Mouse (Mus musculus): ENCODE measurements around the gene Trak1. TPM values are rescaled to one million over a fixed set of nuclear protein-coding genes. Genes with fewer than 3 reads are reported as not detected.
A peak's percentile ranks its signal among the peaks of the same experiment; 100 is the strongest.

The Trak1 gene
- polyA plus RNA-seq, 1 experiment from 2014 or later: 25.9 TPM

DNA sequence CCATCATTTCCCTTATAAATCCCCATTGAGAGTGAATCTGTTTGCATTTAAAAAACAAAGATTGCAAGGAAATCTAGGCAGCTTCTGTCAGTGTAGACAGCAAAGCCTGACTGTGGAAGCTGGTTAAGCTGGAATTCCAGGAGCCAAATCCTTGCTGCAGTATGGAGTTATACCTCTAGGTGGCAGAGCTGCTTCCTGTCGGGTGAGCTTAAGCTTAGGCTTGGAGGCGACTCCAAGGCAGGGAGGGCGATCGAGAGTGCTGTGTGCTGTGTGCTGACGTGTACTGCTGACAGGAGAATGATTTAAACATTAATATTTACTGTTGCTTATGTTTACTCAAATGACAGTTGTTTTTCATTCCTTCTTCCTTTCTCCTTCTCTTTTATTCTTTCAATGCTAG lies 95.1 kb downstream of the Trak1 start:
- Histone ChIP-seq H3K4me2 (no peak overlapping the region), H3K4me3 (no peak overlapping the region), H3K9me3 (no peaks in the 10 kb centered on the region), H3K4me1 (peaks cover 13% of the 10 kb centered on the region), H3K9ac (no peak overlapping the region), H3K36me3 (peaks cover 22% of the 10 kb centered on the region; the same call in 1 of the 2 replicates), H3K27ac (no peak overlapping the region), H3K27me3 (no peaks in the 10 kb centered on the region)
- 34% methylated on average over 5 of the region's 5 CpGs for WGBS
- no peak for ATAC-seq (ENCODE audit: insufficient number of reproducible peaks, low FRiP score, low TSS enrichment, low read depth)

DNA sequence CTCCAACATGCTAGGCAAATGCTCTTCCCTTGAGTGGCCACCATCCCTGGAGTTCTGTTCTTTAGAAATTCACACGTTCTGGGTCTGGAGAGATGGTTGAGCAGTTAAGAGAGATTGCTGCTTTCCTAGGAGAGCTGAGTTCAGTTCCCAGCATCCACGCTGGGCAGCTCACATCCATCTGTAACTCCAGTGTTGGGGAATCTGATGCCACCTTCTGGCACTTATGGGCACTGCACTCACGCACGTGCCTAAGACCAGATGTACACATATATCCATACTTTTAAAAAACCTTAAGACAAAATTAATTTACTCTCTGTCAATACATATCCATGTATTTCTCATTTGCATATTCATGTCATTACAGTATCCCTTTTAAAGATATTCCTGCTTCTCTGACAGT lies 95.8 kb downstream of the Trak1 start:
- Histone ChIP-seq H3K27ac (no peak overlapping the region), H3K4me3 (no peak overlapping the region), H3K36me3 (peaks cover 22% of the 10 kb centered on the region; the same call in 1 of the 2 replicates), H3K4me2 (no peak overlapping the region), H3K9me3 (no peaks in the 10 kb centered on the region), H3K27me3 (no peaks in the 10 kb centered on the region), H3K9ac (no peak overlapping the region), H3K4me1 (peaks cover 12% of the 10 kb centered on the region)
- ATAC-seq (ENCODE audit: insufficient number of reproducible peaks, low FRiP score, low TSS enrichment, low read depth): no peak
- WGBS: 95% methylated on average over 4 of the region's 4 CpGs

DNA sequence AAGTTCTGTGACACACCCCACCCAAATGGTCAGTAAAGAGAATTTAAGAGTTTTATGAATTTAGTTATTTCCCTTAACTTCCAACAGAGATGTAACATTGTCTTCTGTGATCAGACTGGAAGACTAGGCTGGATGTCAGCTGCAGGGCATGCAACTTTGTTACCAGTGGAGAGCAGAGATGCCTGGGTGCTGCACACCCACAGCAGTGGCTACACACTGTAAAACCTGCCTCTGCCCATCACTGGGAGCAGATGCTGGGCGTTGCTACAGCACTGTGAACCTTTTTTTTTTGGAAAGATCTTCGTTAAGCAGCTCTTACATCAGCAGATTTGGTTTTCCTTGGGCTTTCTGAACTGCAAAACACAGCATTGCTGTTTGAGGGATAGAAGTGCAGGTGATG lies 97.6 kb downstream of the Trak1 start:
- Histone ChIP-seq H3K4me3 (no peak overlapping the region), H3K27me3 (no peaks in the 10 kb centered on the region), H3K9me3 (no peaks in the 10 kb centered on the region), H3K36me3 (peaks cover 22% of the 10 kb centered on the region; the same call in 1 of the 2 replicates), H3K27ac (no peak overlapping the region), H3K4me1 (peaks cover 7% of the 10 kb centered on the region), H3K9ac (no peak overlapping the region), H3K4me2 (no peak overlapping the region)
- no peak for ATAC-seq (ENCODE audit: insufficient number of reproducible peaks, low FRiP score, low TSS enrichment, low read depth)
- 85% methylated on average over 2 of the region's 2 CpGs for WGBS

DNA sequence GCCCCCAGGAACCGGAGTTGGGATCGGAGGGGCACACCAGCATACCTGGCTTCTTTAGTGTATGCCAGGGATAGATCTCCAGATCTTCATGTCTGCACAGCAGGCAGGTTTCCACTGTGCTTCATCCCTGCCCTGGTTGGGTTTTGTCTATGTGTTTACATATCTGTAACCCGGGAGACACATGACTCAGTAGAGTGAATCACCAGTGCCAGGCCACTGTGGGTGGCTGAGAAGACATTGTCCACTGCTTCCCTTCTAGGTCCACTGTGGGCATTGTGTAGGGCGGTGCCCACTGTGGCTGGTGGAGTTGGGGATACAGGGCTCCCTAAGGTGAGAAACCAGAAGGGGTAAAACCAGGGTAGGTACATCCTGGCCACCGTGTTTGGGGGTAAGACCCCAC lies 98.5 kb downstream of the Trak1 start:
- WGBS: 98% methylated on average over 5 of the region's 5 CpGs
- H3K9me3 ChIP-seq: no peaks in the 10 kb centered on the region
- H3K36me3 ChIP-seq: peaks cover 22% of the 10 kb centered on the region; the same call in 1 of the 2 replicates
- no peak overlapping the region for H3K27ac ChIP-seq
- no peak overlapping the region for H3K4me2 ChIP-seq
- H3K9ac ChIP-seq: no peak overlapping the region
- no peaks in the 10 kb centered on the region for H3K27me3 ChIP-seq
- no peak for ATAC-seq (ENCODE audit: insufficient number of reproducible peaks, low FRiP score, low TSS enrichment, low read depth)
- H3K4me3 ChIP-seq: no peak overlapping the region
- peaks cover 7% of the 10 kb centered on the region for H3K4me1 ChIP-seq

DNA sequence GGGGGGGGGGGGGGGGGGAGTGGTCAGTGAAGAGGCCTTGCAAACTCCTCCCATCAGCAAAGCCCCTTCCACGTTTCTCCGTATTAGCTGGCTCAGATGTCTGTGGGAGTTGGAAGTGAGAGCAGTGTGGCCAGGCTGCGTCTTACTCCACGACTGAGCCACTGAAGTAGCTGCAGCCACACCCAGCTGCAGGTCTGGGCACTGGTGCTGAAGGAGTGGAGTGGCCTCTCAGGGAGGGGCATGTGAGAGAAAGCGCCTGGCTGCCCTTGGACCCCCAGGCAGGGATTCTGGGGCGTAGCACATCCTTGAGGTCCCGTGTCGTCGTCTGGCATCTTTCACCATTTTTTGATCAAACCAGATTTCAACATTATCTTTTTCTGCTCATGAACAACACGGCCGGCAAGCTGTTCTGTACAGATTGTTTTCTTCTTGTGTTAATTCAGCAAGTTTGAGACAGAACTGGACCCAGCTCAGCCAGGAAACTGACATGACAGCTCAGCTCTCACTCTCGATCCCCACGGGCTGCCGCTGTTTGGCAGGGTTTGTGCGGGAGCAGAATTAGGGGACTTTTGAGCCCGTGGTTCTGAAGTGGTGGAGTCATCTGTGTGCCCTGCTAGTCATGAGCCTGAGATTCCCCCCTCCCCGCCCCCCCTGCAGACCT lies 100.9 kb downstream of the Trak1 start:
- H3K9me3 ChIP-seq: no peaks in the 10 kb centered on the region
- no peak overlapping the region for H3K9ac ChIP-seq
- H3K36me3 ChIP-seq: peaks cover 9% of the 10 kb centered on the region; the same call in 1 of the 2 replicates
- H3K27ac ChIP-seq: no peak overlapping the region
- H3K27me3 ChIP-seq: no peaks in the 10 kb centered on the region
- ATAC-seq (ENCODE audit: insufficient number of reproducible peaks, low FRiP score, low TSS enrichment, low read depth): no peak
- H3K4me1 ChIP-seq: peaks cover 10% of the 10 kb centered on the region
- no peak overlapping the region for H3K4me2 ChIP-seq
- 62% methylated on average over 17 of the region's 17 CpGs for WGBS
- no peak overlapping the region for H3K4me3 ChIP-seq

DNA sequence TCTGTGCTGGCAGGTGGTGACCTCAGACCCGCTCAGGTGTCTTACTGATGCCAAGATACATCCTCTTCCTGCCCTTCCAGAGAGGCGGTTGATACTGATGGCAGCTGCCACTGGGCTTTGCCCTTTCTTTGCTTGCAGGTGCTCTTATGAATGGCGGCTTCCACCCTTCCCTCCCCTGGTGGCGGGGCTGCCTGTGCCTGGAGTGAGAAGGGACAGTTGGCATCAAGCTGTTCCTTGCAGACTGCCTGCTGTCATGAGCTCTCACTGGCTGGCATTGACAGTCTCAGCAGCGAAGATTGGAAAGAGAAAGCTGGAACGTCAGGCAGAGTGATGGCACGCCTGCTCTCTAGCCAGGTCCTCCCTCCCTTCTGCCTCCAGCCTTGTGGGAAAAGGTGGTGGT lies 101.5 kb downstream of the Trak1 start:
- Histone ChIP-seq H3K27ac (no peak overlapping the region), H3K9ac (no peak overlapping the region), H3K4me2 (no peak overlapping the region), H3K9me3 (no peaks in the 10 kb centered on the region), H3K4me3 (no peak overlapping the region), H3K27me3 (no peaks in the 10 kb centered on the region), H3K4me1 (peaks cover 14% of the 10 kb centered on the region), H3K36me3 (peaks cover 7% of the 10 kb centered on the region; the same call in 1 of the 2 replicates)
- WGBS: 81% methylated on average over 7 of the region's 7 CpGs
- no peak for ATAC-seq (ENCODE audit: insufficient number of reproducible peaks, low FRiP score, low TSS enrichment, low read depth)

DNA sequence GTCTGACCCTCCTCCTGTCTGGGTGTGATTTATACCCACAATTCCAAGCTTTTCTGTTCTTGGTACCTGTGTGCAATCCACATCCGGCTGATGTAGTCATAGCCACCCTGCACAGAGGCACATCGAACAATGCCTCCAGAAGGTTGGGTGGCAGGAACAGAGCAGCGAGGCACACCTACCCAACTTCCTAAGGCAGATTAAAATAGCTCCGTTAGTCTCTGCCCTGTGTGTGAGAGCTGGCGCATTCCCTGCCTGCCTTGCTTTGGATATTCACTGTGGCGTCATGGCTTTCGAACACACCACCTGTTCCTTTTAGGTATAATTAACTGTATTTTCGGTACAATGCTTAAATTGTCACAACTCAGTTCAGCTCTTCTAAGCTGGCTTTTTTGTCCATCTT lies 103.3 kb downstream of the Trak1 start:
- ATAC-seq (ENCODE audit: insufficient number of reproducible peaks, low FRiP score, low TSS enrichment, low read depth): no peak
- Histone ChIP-seq H3K36me3 (no peaks in the 10 kb centered on the region), H3K4me2 (no peak overlapping the region), H3K9me3 (no peaks in the 10 kb centered on the region), H3K27ac (no peak overlapping the region), H3K27me3 (no peaks in the 10 kb centered on the region), H3K4me3 (no peak overlapping the region), H3K9ac (no peak overlapping the region), H3K4me1 (peaks cover 14% of the 10 kb centered on the region)
- 80% methylated on average over 8 of the region's 8 CpGs for WGBS

DNA sequence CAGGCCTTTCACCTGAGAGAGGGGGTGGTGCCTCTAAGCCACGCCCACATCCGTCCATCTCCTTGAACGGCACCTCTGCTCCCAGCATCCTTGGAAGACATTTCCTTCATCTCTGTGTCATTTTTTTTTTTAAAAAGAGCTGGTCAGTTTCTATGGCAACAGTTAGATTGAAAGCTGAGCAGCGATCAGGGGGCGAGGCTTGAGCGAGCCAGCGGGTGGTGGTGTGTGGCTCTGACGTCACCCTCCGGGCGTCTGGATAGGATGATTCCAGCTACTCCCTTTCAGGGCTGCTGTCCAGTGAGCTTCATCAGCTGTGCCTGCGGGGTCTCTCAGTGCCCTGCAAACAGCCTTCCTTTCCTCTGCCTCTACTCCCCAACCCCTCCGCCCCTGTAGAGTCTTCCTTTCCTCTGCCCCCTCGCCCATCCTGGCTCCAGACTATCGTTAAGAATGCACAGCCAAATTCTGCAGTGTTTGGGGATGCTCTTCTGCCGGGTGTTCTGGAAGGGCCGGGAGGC lies 105.9 kb downstream of the Trak1 start:
- Histone ChIP-seq H3K27ac (0 out of 2 replicates have a peak overlapping the region, but pooled peaks have one; percentile 22), H3K27me3 (no peaks in the 10 kb centered on the region), H3K4me3 (peak overlapping the region; percentile 12), H3K4me2 (peak overlapping the region; percentile 37), H3K4me1 (peaks cover 8% of the 10 kb centered on the region), H3K9ac (no peak overlapping the region), H3K9me3 (no peaks in the 10 kb centered on the region), H3K36me3 (0 out of 2 replicates have a peak, but pooled peaks cover 3% of the 10 kb centered on the region)
- 26% methylated on average over 16 of the region's 16 CpGs for WGBS
- 0 out of 2 replicates have a peak, but pooled peaks have one; percentile 48 for ATAC-seq (ENCODE audit: insufficient number of reproducible peaks, low FRiP score, low TSS enrichment, low read depth)

DNA sequence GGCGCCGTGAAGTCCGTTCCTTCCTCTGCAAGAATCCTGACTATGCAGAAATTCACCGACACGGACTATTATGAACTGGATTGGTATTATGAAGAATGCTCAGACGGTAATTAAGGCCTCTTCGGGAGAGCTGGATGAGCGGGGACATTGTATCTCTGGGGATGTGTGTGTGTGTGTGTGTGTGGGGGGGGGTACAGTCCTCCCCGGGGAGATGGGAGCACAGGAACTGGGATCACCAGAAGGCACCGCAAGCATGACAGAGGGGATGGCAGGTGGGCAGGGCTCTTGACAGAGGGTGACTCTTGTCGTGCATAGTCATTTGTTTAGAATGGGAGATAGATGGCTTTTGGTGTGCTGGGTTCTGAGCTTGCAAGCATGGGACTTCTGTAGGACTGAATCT lies 106.4 kb downstream of the Trak1 start:
- WGBS: 70% methylated on average over 11 of the region's 11 CpGs
- H3K9me3 ChIP-seq: no peaks in the 10 kb centered on the region
- peak overlapping the region; percentile 37; the same call in 1 of the 2 replicates for H3K4me2 ChIP-seq
- H3K4me1 ChIP-seq: peaks cover 7% of the 10 kb centered on the region
- 0 out of 2 replicates have a peak, but pooled peaks cover 3% of the 10 kb centered on the region for H3K36me3 ChIP-seq
- ATAC-seq (ENCODE audit: insufficient number of reproducible peaks, low FRiP score, low TSS enrichment, low read depth): 0 out of 2 replicates have a peak, but pooled peaks have one; percentile 35
- no peaks in the 10 kb centered on the region for H3K27me3 ChIP-seq
- no peak overlapping the region for H3K9ac ChIP-seq
- 0 out of 2 replicates have a peak overlapping the region, but pooled peaks have one; percentile 22 for H3K27ac ChIP-seq
- peak overlapping the region; percentile 12 for H3K4me3 ChIP-seq

DNA sequence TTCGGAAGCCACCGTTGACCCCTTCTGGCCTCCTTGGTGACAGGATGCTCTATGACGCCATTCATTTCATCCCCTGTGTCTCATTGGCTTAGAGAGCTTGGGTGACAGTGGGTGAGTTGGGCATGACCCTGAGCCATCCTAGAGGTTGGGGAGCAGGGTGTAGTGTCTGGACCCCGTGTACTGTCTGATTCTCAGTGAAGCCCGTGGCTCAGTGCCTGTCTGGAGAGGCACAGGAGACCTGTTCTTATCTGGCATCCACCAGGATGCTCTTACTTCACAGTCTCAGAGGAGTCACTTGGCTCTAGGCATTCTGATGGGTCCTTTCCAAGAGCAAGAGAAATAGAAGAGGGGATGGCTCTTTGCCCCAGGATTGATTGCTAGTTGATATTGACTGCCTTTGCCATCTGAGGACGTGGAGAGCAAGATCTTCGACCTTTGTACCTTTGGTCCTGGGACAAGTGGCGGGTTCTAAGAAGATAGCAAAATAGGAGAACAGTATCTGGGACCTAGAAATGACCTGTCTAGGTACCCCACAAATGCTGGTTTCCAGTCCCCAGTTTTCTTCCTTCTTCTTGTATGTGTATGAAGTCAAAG lies 107.9 kb downstream of the Trak1 start:
- 91% methylated on average over 8 of the region's 8 CpGs for WGBS
- no peak overlapping the region for H3K27ac ChIP-seq
- no peaks in the 10 kb centered on the region for H3K27me3 ChIP-seq
- peaks cover 7% of the 10 kb centered on the region for H3K4me1 ChIP-seq
- no peak overlapping the region for H3K4me3 ChIP-seq
- no peak overlapping the region for H3K4me2 ChIP-seq
- no peak for ATAC-seq (ENCODE audit: insufficient number of reproducible peaks, low FRiP score, low TSS enrichment, low read depth)
- 0 out of 2 replicates have a peak, but pooled peaks cover 3% of the 10 kb centered on the region for H3K36me3 ChIP-seq
- no peak overlapping the region for H3K9ac ChIP-seq
- H3K9me3 ChIP-seq: no peaks in the 10 kb centered on the region

DNA sequence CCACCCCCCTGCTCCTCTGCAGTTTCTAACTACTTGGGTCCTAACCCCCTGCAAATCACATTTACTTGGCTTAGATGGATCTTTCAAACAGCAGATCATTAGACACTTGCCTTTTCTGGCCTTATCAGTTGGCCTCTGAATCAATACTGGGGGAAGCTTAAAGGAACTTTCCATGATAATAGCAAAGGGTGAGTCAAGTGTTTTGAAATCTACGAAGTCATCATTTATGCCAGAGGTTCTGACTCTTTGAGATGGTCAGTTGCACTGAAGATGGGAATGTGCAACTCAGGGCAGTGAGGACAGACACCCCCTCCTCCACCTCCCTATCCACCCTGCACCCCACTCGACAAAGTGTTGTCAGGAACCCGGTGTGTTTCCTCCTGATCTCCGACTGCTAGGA lies 108.5 kb downstream of the Trak1 start:
- Histone ChIP-seq H3K27me3 (no peaks in the 10 kb centered on the region), H3K4me2 (no peak overlapping the region), H3K27ac (no peak overlapping the region), H3K4me3 (no peak overlapping the region), H3K9me3 (no peaks in the 10 kb centered on the region), H3K36me3 (0 out of 2 replicates have a peak, but pooled peaks cover 3% of the 10 kb centered on the region), H3K4me1 (peaks cover 7% of the 10 kb centered on the region), H3K9ac (no peak overlapping the region)
- WGBS: 91% methylated on average over 4 of the region's 4 CpGs
- ATAC-seq (ENCODE audit: insufficient number of reproducible peaks, low FRiP score, low TSS enrichment, low read depth): no peak

DNA sequence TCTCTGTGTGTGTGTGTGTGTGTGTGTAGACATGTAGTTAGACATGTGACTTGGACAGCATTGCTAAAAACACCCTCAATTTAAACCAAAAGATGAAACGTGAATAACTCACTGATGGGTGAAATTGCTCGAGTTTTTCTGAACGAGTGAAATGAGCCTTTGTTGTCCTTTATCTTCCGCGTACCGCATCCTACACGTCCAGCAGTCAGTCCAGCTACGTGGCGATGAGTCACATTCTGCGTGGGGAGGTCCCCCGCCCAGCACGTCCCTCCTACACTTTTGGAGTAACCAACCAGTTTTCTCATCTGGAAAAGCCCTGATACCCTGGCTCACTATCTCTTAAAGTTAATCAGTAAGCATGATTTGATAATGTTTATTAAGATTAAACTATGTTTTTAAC lies 116.9 kb downstream of the Trak1 start:
- H3K27me3 ChIP-seq: no peaks in the 10 kb centered on the region
- WGBS: 92% methylated on average over 12 of the region's 12 CpGs
- ATAC-seq (ENCODE audit: insufficient number of reproducible peaks, low FRiP score, low TSS enrichment, low read depth): no peak
- H3K4me3 ChIP-seq: no peak overlapping the region
- no peaks in the 10 kb centered on the region for H3K4me1 ChIP-seq
- H3K9ac ChIP-seq: no peak overlapping the region
- no peak overlapping the region for H3K27ac ChIP-seq
- H3K4me2 ChIP-seq: no peak overlapping the region
- H3K36me3 ChIP-seq: no peaks in the 10 kb centered on the region
- no peaks in the 10 kb centered on the region for H3K9me3 ChIP-seq

All from limb, embryonic 15.5 days (tissue).